Mouse (Mus musculus) intestine, embryonic 15.5 days (tissue): ENCODE measurements at regions not wholly inside any gene's neighbourhood (a gene's known extent, or its start where the extent isn't known, plus 50 kb on each side); places are given as distances from the start of the nearest gene placed in this dataset.

Experiments used
- ATAC-seq: fragments of 200-750 bp; cut with Nextera tagmentation; 2 replicates; pipeline ENCODE4 v1.8.0; 2017; ENCODE audit warnings: moderate TSS enrichment, moderate library complexity
- H3K27ac ChIP-seq: fragments of 300-500 bp; sonication (generic); 2 replicates; pipeline ENCODE4 v1.5.1; 2015; ENCODE audit warnings: mild to moderate bottlenecking, inconsistent platforms
- H3K27me3 ChIP-seq: fragments of 300-500 bp; sonication (generic); replicated peaks from 2 replicates; pipeline ENCODE4 v1.6.1; 2015; ENCODE audit warnings: inconsistent platforms
- H3K36me3 ChIP-seq: fragments of 300-500 bp; sonication (generic); 2 replicates; pipeline ENCODE4 v1.6.1; 2015; ENCODE audit warnings: inconsistent platforms
- H3K4me1 ChIP-seq: fragments of 300-500 bp; sonication (generic); replicated peaks from 2 replicates; pipeline ENCODE4 v1.6.1; 2015; ENCODE audit warnings: inconsistent platforms
- H3K4me2 ChIP-seq: fragments of 300-500 bp; sonication (generic); replicated peaks from 2 replicates; pipeline ENCODE4 v1.6.1; 2015; ENCODE audit warnings: mild to moderate bottlenecking, inconsistent platforms
- H3K4me3 ChIP-seq: fragments of 300-500 bp; sonication (generic); replicated peaks from 2 replicates; pipeline ENCODE4 v1.5.1; 2015; ENCODE audit warnings: inconsistent platforms
- H3K9ac ChIP-seq: fragments of 300-500 bp; sonication (generic); 2 replicates; pipeline ENCODE4 v1.6.1; 2015; ENCODE audit warnings: inconsistent platforms
- H3K9me3 ChIP-seq: fragments of 300-500 bp; sonication (generic); 2 replicates; pipeline ENCODE4 v1.6.1; 2016; ENCODE audit warnings: inconsistent platforms
- WGBS: fragments of 180-500 bp; shearing (Covaris S2); methylation state at CpG from one replicate; pipeline ENCODE4 v1.1.7; 2015; 5-methylcytosine and 5-hydroxymethylcytosine counted together

- no peak for ATAC-seq
- Histone ChIP-seq H3K9ac (no peak overlapping the region), H3K27me3 (no peaks in the 10 kb centered on the region), H3K27ac (no peak overlapping the region), H3K36me3 (no peaks in the 10 kb centered on the region), H3K9me3 (no peaks in the 10 kb centered on the region), H3K4me1 (no peaks in the 10 kb centered on the region), H3K4me3 (no peak overlapping the region), H3K4me2 (no peak overlapping the region)
- 84% methylated on average over 3 of the region's 3 CpGs for WGBS
Observed at GRCm38 (mm10) chr13:34497667-34498066, 152.7 kb upstream of the Slc22a23 start.

GRCm38 (mm10) chr13:34484831-34485230 is 139.8 kb upstream of the Slc22a23 start:
- Histone ChIP-seq H3K27me3 (no peaks in the 10 kb centered on the region), H3K4me3 (no peak overlapping the region), H3K4me1 (no peaks in the 10 kb centered on the region), H3K9me3 (no peaks in the 10 kb centered on the region), H3K27ac (no peak overlapping the region), H3K4me2 (no peak overlapping the region), H3K9ac (no peak overlapping the region), H3K36me3 (no peaks in the 10 kb centered on the region)
- 89% methylated on average over 1 of the region's 1 CpGs for WGBS
- ATAC-seq = no peak

DNA sequence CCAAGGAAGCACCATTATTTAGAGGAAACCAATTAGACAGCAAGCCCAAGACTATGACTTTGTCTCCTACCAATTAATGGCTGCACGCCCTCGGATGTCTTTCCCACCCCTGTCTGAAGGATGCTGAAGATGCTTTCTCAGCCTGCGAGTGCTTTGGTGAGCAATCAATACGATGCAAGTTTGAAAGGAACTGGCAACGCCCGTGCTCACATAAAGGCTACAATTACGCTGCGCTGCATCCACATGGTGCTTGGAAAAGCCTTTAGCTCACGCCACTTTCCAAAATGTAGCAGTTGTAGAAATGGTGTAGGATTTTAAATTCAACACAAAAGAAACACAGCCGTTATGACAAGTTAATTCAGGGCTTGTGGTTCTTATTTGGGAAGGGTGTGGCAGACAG is 136.5 kb upstream of the Slc22a23 start:
- H3K4me1 ChIP-seq = no peaks in the 10 kb centered on the region

DNA sequence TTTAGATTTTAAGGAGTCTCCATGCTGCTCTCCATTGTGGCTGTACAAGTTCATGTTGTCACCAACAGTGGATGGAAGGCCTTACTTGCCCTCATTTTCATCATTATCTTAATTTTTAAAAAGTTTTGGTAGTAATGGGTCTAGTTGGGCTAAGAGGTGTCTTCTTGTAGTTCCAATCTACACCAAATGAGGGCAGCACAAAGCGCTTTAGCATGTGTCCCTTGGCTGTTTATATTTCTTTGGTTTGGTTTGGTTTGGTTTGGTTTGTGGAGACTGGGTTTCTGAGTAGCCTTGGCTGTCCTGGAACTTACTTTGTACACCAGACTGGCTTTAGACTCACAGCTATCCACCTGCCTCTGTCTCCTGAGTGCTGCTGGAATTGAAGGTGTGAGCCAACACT is 125.4 kb upstream of the Slc22a23 start:
- no peak overlapping the region for H3K4me2 ChIP-seq
- no peaks in the 10 kb centered on the region for H3K4me1 ChIP-seq
- H3K27ac ChIP-seq = no peak overlapping the region
- no peaks in the 10 kb centered on the region for H3K27me3 ChIP-seq
- H3K9me3 ChIP-seq = no peaks in the 10 kb centered on the region
- H3K36me3 ChIP-seq = no peaks in the 10 kb centered on the region
- no peak overlapping the region for H3K9ac ChIP-seq
- no peak overlapping the region for H3K4me3 ChIP-seq
- 71% methylated on average over 1 of the region's 1 CpGs for WGBS
- no peak for ATAC-seq

More for the DNA sequence above, 136.5 kb upstream of the Slc22a23 start:
- Histone ChIP-seq H3K9ac (no peak overlapping the region), H3K4me2 (no peak overlapping the region), H3K36me3 (no peaks in the 10 kb centered on the region), H3K27ac (no peak overlapping the region), H3K9me3 (no peaks in the 10 kb centered on the region), H3K27me3 (no peaks in the 10 kb centered on the region), H3K4me3 (no peak overlapping the region)
- WGBS = 87% methylated on average over 10 of the region's 10 CpGs
- no peak for ATAC-seq

- H3K9me3 ChIP-seq = no peaks in the 10 kb centered on the region
- H3K27me3 ChIP-seq = no peaks in the 10 kb centered on the region
- WGBS = 76% methylated on average over 5 of the region's 5 CpGs
- H3K4me3 ChIP-seq = no peak overlapping the region
- no peaks in the 10 kb centered on the region for H3K36me3 ChIP-seq
- no peak for ATAC-seq
- no peak overlapping the region for H3K9ac ChIP-seq
- no peak overlapping the region for H3K4me2 ChIP-seq
- H3K4me1 ChIP-seq = no peaks in the 10 kb centered on the region
- no peak overlapping the region for H3K27ac ChIP-seq
Observed at GRCm38 (mm10) chr13:34469568-34469967, 124.6 kb upstream of the Slc22a23 start.

- Histone ChIP-seq H3K36me3 (no peaks in the 10 kb centered on the region), H3K27ac (no peak overlapping the region), H3K4me2 (no peak overlapping the region), H3K27me3 (no peaks in the 10 kb centered on the region), H3K9me3 (no peaks in the 10 kb centered on the region), H3K4me1 (peaks cover 2% of the 10 kb centered on the region), H3K9ac (no peak overlapping the region), H3K4me3 (no peak overlapping the region)
- no peak for ATAC-seq
- WGBS = 70% methylated on average over 3 of the region's 3 CpGs
Observed at GRCm38 (mm10) chr13:34468132-34468748, 123.3 kb upstream of the Slc22a23 start.

DNA sequence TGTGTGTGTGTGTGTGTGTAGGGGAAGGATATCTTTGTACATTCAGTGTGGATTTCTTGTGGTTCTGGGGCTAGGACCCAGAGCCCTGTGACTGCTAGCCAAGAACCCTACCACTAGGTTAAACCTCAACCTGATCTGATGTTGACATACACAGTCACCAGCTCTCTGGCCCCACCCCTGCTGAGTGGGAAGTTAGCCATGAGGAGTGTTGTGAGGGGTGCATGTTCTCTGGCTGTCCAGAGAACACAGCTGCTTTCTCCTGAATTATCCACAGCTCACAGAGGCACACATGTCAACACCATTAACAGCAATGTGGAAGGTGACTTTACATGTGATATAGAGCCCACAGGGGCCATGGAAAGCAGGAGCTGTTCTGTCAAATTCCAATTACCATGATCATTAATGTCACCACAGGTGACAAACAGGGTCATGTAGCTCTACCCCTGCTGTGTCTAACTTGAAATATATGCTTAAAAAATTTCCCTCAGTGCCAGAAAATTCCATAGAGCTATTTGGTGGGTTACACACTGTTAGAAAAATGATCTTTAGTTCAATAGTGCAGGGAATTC is 121.0 kb upstream of the Slc22a23 start:
- Histone ChIP-seq H3K27ac (no peak overlapping the region), H3K27me3 (no peaks in the 10 kb centered on the region), H3K4me2 (no peak overlapping the region), H3K4me3 (no peak overlapping the region), H3K9ac (no peak overlapping the region), H3K4me1 (peaks cover 12% of the 10 kb centered on the region), H3K9me3 (no peaks in the 10 kb centered on the region), H3K36me3 (no peaks in the 10 kb centered on the region)
- 0 out of 2 replicates have a peak, but pooled peaks have one; percentile 29 for ATAC-seq

GRCm38 (mm10) chr13:34465456-34465855 is 120.5 kb upstream of the Slc22a23 start:
- H3K4me1 ChIP-seq = peaks cover 12% of the 10 kb centered on the region
- ATAC-seq = no peak

DNA sequence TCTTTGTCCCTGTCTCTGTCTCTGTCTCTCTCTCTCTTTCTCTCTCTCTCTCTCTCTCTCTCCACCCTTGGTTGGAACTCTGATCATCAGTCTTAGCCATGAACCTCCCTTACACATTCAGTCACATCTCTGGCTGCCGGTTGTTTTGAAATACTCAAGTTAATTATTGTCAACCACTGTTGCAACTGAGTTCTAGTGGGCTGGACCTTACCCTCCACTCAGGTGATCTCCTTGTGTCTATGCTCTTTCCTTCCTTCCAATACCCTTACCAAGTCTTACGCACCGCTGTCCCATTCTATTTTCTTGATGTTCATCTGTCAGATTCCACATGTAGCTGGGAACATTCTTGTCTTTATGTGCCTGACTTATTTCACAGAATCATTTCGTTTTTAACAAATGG is 119.2 kb upstream of the Slc22a23 start:
- no peak overlapping the region for H3K4me2 ChIP-seq
- H3K4me3 ChIP-seq = no peak overlapping the region
- H3K27ac ChIP-seq = no peak overlapping the region
- no peaks in the 10 kb centered on the region for H3K27me3 ChIP-seq
- peak; percentile 89 for ATAC-seq
- H3K4me1 ChIP-seq = peaks cover 12% of the 10 kb centered on the region
- no peaks in the 10 kb centered on the region for H3K36me3 ChIP-seq
- H3K9ac ChIP-seq = no peak overlapping the region
- H3K9me3 ChIP-seq = no peaks in the 10 kb centered on the region
- WGBS = 78% methylated on average over 4 of the region's 4 CpGs

More at GRCm38 (mm10) chr13:34465456-34465855, 120.5 kb upstream of the Slc22a23 start:
- Histone ChIP-seq H3K27ac (no peak overlapping the region), H3K4me3 (no peak overlapping the region), H3K9me3 (no peaks in the 10 kb centered on the region), H3K9ac (no peak overlapping the region), H3K4me2 (no peak overlapping the region), H3K27me3 (no peaks in the 10 kb centered on the region), H3K36me3 (no peaks in the 10 kb centered on the region)
- WGBS = 75% methylated on average over 5 of the region's 5 CpGs

- Histone ChIP-seq H3K27me3 (no peaks in the 10 kb centered on the region), H3K4me3 (no peak overlapping the region), H3K27ac (no peak overlapping the region), H3K9me3 (no peaks in the 10 kb centered on the region), H3K36me3 (no peaks in the 10 kb centered on the region), H3K4me2 (no peak overlapping the region), H3K4me1 (peaks cover 12% of the 10 kb centered on the region), H3K9ac (no peak overlapping the region)
- ATAC-seq = peak; percentile 54
- WGBS = 29% methylated on average over 2 of the region's 2 CpGs
Observed at GRCm38 (mm10) chr13:34462808-34463511, 118.0 kb upstream of the Slc22a23 start.

GRCm38 (mm10) chr13:34462206-34462807 is 117.3 kb upstream of the Slc22a23 start:
- Histone ChIP-seq H3K4me2 (no peak overlapping the region), H3K36me3 (no peaks in the 10 kb centered on the region), H3K27me3 (no peaks in the 10 kb centered on the region), H3K4me1 (peaks cover 12% of the 10 kb centered on the region), H3K9me3 (no peaks in the 10 kb centered on the region), H3K4me3 (no peak overlapping the region), H3K9ac (no peak overlapping the region), H3K27ac (no peak overlapping the region)
- ATAC-seq = no peak; the same call in 1 of the 2 replicates
- 74% methylated on average over 6 of the region's 6 CpGs for WGBS

- 34% methylated on average over 4 of the region's 4 CpGs for WGBS
- Histone ChIP-seq H3K4me3 (no peak overlapping the region), H3K4me2 (no peak overlapping the region), H3K9ac (no peak overlapping the region), H3K27me3 (no peaks in the 10 kb centered on the region), H3K36me3 (no peaks in the 10 kb centered on the region), H3K27ac (no peak overlapping the region), H3K4me1 (peaks cover 12% of the 10 kb centered on the region), H3K9me3 (no peaks in the 10 kb centered on the region)
- peak; percentile 52 for ATAC-seq
Observed at GRCm38 (mm10) chr13:34460969-34461368, 116.0 kb upstream of the Slc22a23 start.
